Comparison of ENCODE assay signal across 7 mouse cellular contexts in genomic region chr7:111049652-111050421, GRCm38 (mm10). TPM values are rescaled to one million over a fixed set of nuclear protein-coding genes. Genes with fewer than 3 reads are reported as not detected.
DNase-seq lines count a peak whose midpoint lies in the region; TF ChIP-seq lines count a peak whose summit lies in the region.

No protein-coding gene starts in this region.

- H3K27me3 ChIP-seq in E14TG2a.4 (ENCODE audit: insufficient read depth, low read length) = no peaks in the 10 kb centered on the region
- H3K27me3 ChIP-seq in spleen, adult 2 months (ENCODE audit: control insufficient read depth, insufficient read depth, low read length) = no peaks in the 10 kb centered on the region

- H3K27ac ChIP-seq in gastrocnemius, adult 2 months = no peak overlapping the region
- H3K27ac ChIP-seq in spleen, adult 2 months (ENCODE audit: insufficient read depth, low read length) = no peak overlapping the region

- intact Hi-C loops in gastrocnemius, adult 2 months (cut with DNase I) = loop anchor here (1.0 to 5.0 kb wide), 3 partner anchors 127 to 922 kb away; no protein-coding TSS in a partner anchor

- peak; percentile 75 to 76 for DNase-seq in B cell, adult 2 months
- peak; percentile 65 for DNase-seq in c-Kit-positive CD71-positive TER-119-negative erythroid progenitor cells, embryonic 14.5 days (ENCODE audit: low read depth)
- peak; percentile 82 for DNase-seq in gastrocnemius, adult 2 months
- peak; percentile 77 to 85 for DNase-seq in kidney, postnatal 4 days
- peak; percentile 67 to 75 for DNase-seq in lung, postnatal 4 days
- peak; percentile 23 to 58 for DNase-seq in spleen, adult 2 months (ENCODE audit: low read depth in 1 of 2, low spot score in 2 of 2)

- 80% methylated on average over 6 of the region's 6 CpGs for WGBS in spleen, adult 2 months

- peaks cover 89% of the 10 kb centered on the region for H3K36me3 ChIP-seq in E14TG2a.4 (ENCODE audit: insufficient read depth, low read length)
- peaks cover 36% of the 10 kb centered on the region for H3K36me3 ChIP-seq in spleen, adult 2 months (ENCODE audit: control insufficient read depth, insufficient read depth, low read length)

- TF ChIP-seq CTCF in E14TG2a.4 (conservative IDR thresholded peaks at IDR 0.05; ENCODE audit: low read length) = peak; percentile 55
- TF ChIP-seq CTCF in gastrocnemius, adult 2 months (IDR thresholded peaks at IDR 0.05) = peak; percentile 85
- TF ChIP-seq CTCF in spleen, adult 2 months (IDR thresholded peaks at IDR 0.05; ENCODE audit: extremely low read depth, insufficient read depth, insufficient read length, insufficient replicate concordance) = peak; percentile 73; the same call in 1 of the 2 replicates

- H3K9me3 ChIP-seq in E14TG2a.4 (ENCODE audit: low read length) = no peaks in the 10 kb centered on the region

- H3K4me3 ChIP-seq in E14TG2a.4 (replicated peaks; ENCODE audit: low read length) = no peak overlapping the region
- H3K4me3 ChIP-seq in gastrocnemius, adult 2 months = no peak overlapping the region
- H3K4me3 ChIP-seq in spleen, adult 2 months (ENCODE audit: extremely low read depth, insufficient read depth, insufficient read length) = no peak overlapping the region

- peaks cover 40% of the 10 kb centered on the region for H3K4me1 ChIP-seq in E14TG2a.4 (replicated peaks; ENCODE audit: low read depth, low read length)
- no peaks in the 10 kb centered on the region for H3K4me1 ChIP-seq in spleen, adult 2 months (ENCODE audit: control insufficient read depth, insufficient read depth, insufficient read length)

- no peak for TF ChIP-seq POLR2A in spleen, adult 2 months (IDR thresholded peaks at IDR 0.05; ENCODE audit: low read depth, low read length)

RNA-seq across cellular contexts. Expression of gene Ctr9, which starts 21.1 kb away (rescaled TPM):
- 10 to 100 TPM; 16.1 to 16.4 TPM for total RNA-seq in gastrocnemius, adult 2 months (2021)
- polyA plus RNA-seq in spleen, adult 2 months (2012; rRNA removed) = 5.8 and 6.0 TPM in 2 replicates

RNA-seq across cellular contexts. Expression of gene Eif4g2, which starts 33.0 kb away (rescaled TPM):
- total RNA-seq in gastrocnemius, adult 2 months (2021) = 100 to 1,000 TPM; 692 to 802 TPM
- polyA plus RNA-seq in spleen, adult 2 months (2012; rRNA removed) = 40.3 and 58.6 TPM in 2 replicates
